Comparison of ENCODE assay signal across 8 mouse cellular contexts in the genomic region with DNA sequence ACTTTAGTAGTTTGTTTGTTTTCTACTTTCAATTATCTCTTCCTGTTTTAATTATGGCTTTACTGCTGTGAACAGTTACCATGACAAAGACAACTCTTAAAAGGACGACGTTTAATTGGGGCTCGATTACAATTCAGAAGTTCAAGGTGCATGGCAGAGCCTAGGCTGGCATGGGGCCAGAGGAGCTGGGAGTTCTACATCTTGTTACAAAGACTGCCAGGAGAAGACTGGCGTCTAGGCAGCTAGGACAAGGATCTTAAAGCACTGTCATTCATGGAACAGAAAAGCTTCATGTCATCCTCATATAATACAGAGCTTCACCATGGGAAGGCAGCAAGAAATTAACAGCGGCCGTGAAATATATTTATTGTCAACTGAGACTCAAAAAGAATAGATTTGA.
A peak's percentile ranks its signal among the peaks of the same experiment; 100 is the strongest.
DNase-seq lines count a peak whose midpoint lies in the region; ATAC-seq and TF ChIP-seq lines count a peak whose summit lies in the region.

No protein-coding gene starts in this region.

- peaks cover 20% of the 10 kb centered on the region for H3K9me3 ChIP-seq in embryonic facial prominence, embryonic 13.5 days
- peaks cover 15% of the 10 kb centered on the region for H3K9me3 ChIP-seq in lung, embryonic 16.5 days (ENCODE audit: control insufficient read depth, low read length)

- TF ChIP-seq POLR2A in small intestine, adult 2 months (IDR thresholded peaks at IDR 0.05; ENCODE audit: low read depth, low read length), result no peak

- 50% methylated on average over 6 of the region's 6 CpGs for WGBS in embryonic facial prominence, embryonic 13.5 days
- WGBS in lung, embryonic 16.5 days, result 49% methylated on average over 6 of the region's 6 CpGs
- WGBS in small intestine, adult 2 months, result 18% methylated on average over 6 of the region's 6 CpGs

- peak overlapping the region; percentile 54 for H3K4me3 ChIP-seq in embryonic facial prominence, embryonic 13.5 days
- peak overlapping the region; percentile 72 for H3K4me3 ChIP-seq in layer of hippocampus, adult 2 months
- H3K4me3 ChIP-seq in lung, embryonic 16.5 days (ENCODE audit: low read length), result peak overlapping the region; percentile 71
- H3K4me3 ChIP-seq in small intestine, adult 2 months (ENCODE audit: low read depth, low read length), result peak overlapping the region; percentile 89; the same call in 1 of the 2 replicates

- no peak overlapping the region for H3K9ac ChIP-seq in embryonic facial prominence, embryonic 13.5 days
- peak overlapping the region; percentile 84; the same call in 1 of the 2 replicates for H3K9ac ChIP-seq in lung, embryonic 16.5 days (ENCODE audit: low read length)

- peaks cover 18% of the 10 kb centered on the region for H3K36me3 ChIP-seq in embryonic facial prominence, embryonic 13.5 days
- peaks cover 11% of the 10 kb centered on the region for H3K36me3 ChIP-seq in lung, embryonic 16.5 days (ENCODE audit: control insufficient read depth, insufficient read depth, low read length)
- no peaks in the 10 kb centered on the region for H3K36me3 ChIP-seq in small intestine, adult 2 months (ENCODE audit: control insufficient read depth, insufficient read depth, low read length)

- intact Hi-C loops in heart, postnatal 36 days (cut with DNase I), result loop anchor here (5.0 kb wide), 1 partner anchor 63 kb away; a partner anchor contains a TSS

- no peaks in the 10 kb centered on the region for H3K27me3 ChIP-seq in embryonic facial prominence, embryonic 13.5 days
- no peaks in the 10 kb centered on the region for H3K27me3 ChIP-seq in lung, embryonic 16.5 days (ENCODE audit: control insufficient read depth, insufficient read depth, low read depth, low read length)
- no peaks in the 10 kb centered on the region for H3K27me3 ChIP-seq in small intestine, adult 2 months (ENCODE audit: control insufficient read depth, insufficient read depth, low read length)

- no peak for TF ChIP-seq CTCF in layer of hippocampus, adult 2 months (conservative IDR thresholded peaks at IDR 0.05)
- no peak for TF ChIP-seq CTCF in small intestine, adult 2 months (IDR thresholded peaks at IDR 0.05; ENCODE audit: extremely low read depth, insufficient read length, insufficient replicate concordance, low read depth, low read length)

- no peak overlapping the region for H3K27ac ChIP-seq in embryonic facial prominence, embryonic 13.5 days
- peak overlapping the region; percentile 97 for H3K27ac ChIP-seq in layer of hippocampus, adult 2 months
- H3K27ac ChIP-seq in lung, embryonic 16.5 days (ENCODE audit: low read length), result no peak overlapping the region; the same call in 1 of the 2 replicates
- no peak overlapping the region for H3K27ac ChIP-seq in small intestine, adult 2 months (ENCODE audit: insufficient read depth, low read depth, low read length)

- DNase-seq in CD4-positive helper T cell, adult 2 months (ENCODE audit: low read depth, low spot score), result peak; percentile 12
- DNase-seq in R1 (ENCODE audit: low read depth, low spot score), result peak; percentile 64
- peak; percentile 13 to 23 for DNase-seq in heart, postnatal 36 days
- peak; percentile 14 to 19 for DNase-seq in layer of hippocampus, adult 2 months (ENCODE audit: low spot score in 2 of 2)

- H3K4me2 ChIP-seq in embryonic facial prominence, embryonic 13.5 days, result peak overlapping the region; percentile 26
- H3K4me2 ChIP-seq in lung, embryonic 16.5 days (ENCODE audit: low read depth, low read length), result peak overlapping the region; percentile 45

- ATAC-seq in embryonic facial prominence, embryonic 13.5 days (ENCODE audit: insufficient number of reproducible peaks, insufficient read depth, low FRiP score, low TSS enrichment, low read depth), result no peak
- no peak for ATAC-seq in lung, embryonic 16.5 days (ENCODE audit: low read depth)
- ATAC-seq in megakaryocyte progenitor cell, adult 5-6 weeks (replicated peaks; ENCODE audit: poor library complexity), result no peak

- H3K4me1 ChIP-seq in embryonic facial prominence, embryonic 13.5 days, result no peaks in the 10 kb centered on the region
- H3K4me1 ChIP-seq in lung, embryonic 16.5 days (replicated peaks; ENCODE audit: control insufficient read depth, insufficient read depth, low read length), result no peaks in the 10 kb centered on the region
- no peaks in the 10 kb centered on the region for H3K4me1 ChIP-seq in small intestine, adult 2 months (ENCODE audit: control insufficient read depth, insufficient read depth, insufficient read length, low read length)

Comparison
In these comparisons a context has a peak if more than half of its experiments do, and no peak if none do; other contexts are left out.
1. DNase-seq: peak in every context shown above with its lines; median percentile 64 in R1; 18 in heart, postnatal 36 days; 16 in layer of hippocampus, adult 2 months; 12 in CD4-positive helper T cell, adult 2 months.